Mouse (Mus musculus) WW6 (cell line): ENCODE data around the gene Khdc1a.

ENCODE experiments used
- DNase-seq: peaks from one replicate; pipeline ENCODE4 v3.0.0-alpha.2; 2013; ENCODE audit warnings: low read depth, low spot score

Khdc1a gene

GRCm38 (mm10) chr1:21391138-21391671 lies 41.8 kb downstream of the Khdc1a start:
- no peak for DNase-seq
